Mouse (Mus musculus): ENCODE results near the gene Fthl17c. TPM values are rescaled to one million over a fixed set of nuclear protein-coding genes. Genes with fewer than 3 reads are reported as not detected.

Gene Fthl17c
- not detected for polyA plus RNA-seq (2015; fragmentation: Illumina TruSeq; extraction: RNeasy Lipid Tissue Mini Kit (QIAGEN cat#74804); ENCODE audit: insufficient read depth, low read depth, low replicate concordance)

GRCm38 (mm10) chrX:8976459-8976858, at the start of gene Fthl17c:
Fthl17c (minus strand) TSS chrX:8976559.

GRCm38 (mm10) chrX:8986655-8987054, 10.3 kb upstream of the Fthl17c start, which contains the start of gene Fthl17d:
Fthl17d (minus strand) TSS chrX:8986755.

GRCm38 (mm10) chrX:8962875-8963274, 13.5 kb downstream of the Fthl17c start, which contains the start of gene Fthl17b:
Fthl17b (minus strand) TSS chrX:8962975.

Other genes starting within 250 kb of the Fthl17c start
- not detected for gene Ssx9, start 228.1 kb downstream of the Fthl17c start, polyA plus RNA-seq (2015; fragmentation: Illumina TruSeq; extraction: RNeasy Lipid Tissue Mini Kit (QIAGEN cat#74804); ENCODE audit: insufficient read depth, low read depth, low replicate concordance)
- gene Ssxb5, start 172.9 kb downstream of the Fthl17c start, polyA plus RNA-seq (2015; fragmentation: Illumina TruSeq; extraction: RNeasy Lipid Tissue Mini Kit (QIAGEN cat#74804); ENCODE audit: insufficient read depth, low read depth, low replicate concordance) = not detected
- not detected for gene Gm6592, start 132.6 kb downstream of the Fthl17c start, polyA plus RNA-seq (2015; fragmentation: Illumina TruSeq; extraction: RNeasy Lipid Tissue Mini Kit (QIAGEN cat#74804); ENCODE audit: insufficient read depth, low read depth, low replicate concordance)
- not detected for gene Gm5751, start 102.3 kb downstream of the Fthl17c start, polyA plus RNA-seq (2015; fragmentation: Illumina TruSeq; extraction: RNeasy Lipid Tissue Mini Kit (QIAGEN cat#74804); ENCODE audit: insufficient read depth, low read depth, low replicate concordance)
- 1.4 TPM for gene B630019K06Rik, start 84.2 kb downstream of the Fthl17c start, polyA plus RNA-seq (2015; fragmentation: Illumina TruSeq; extraction: RNeasy Lipid Tissue Mini Kit (QIAGEN cat#74804); ENCODE audit: insufficient read depth, low read depth, low replicate concordance)
- gene Fthl17b, start 13.6 kb downstream of the Fthl17c start, polyA plus RNA-seq (2015; fragmentation: Illumina TruSeq; extraction: RNeasy Lipid Tissue Mini Kit (QIAGEN cat#74804); ENCODE audit: insufficient read depth, low read depth, low replicate concordance) = not detected
- gene Fthl17d, start 10.2 kb upstream of the Fthl17c start, polyA plus RNA-seq (2015; fragmentation: Illumina TruSeq; extraction: RNeasy Lipid Tissue Mini Kit (QIAGEN cat#74804); ENCODE audit: insufficient read depth, low read depth, low replicate concordance) = not detected
- not detected for gene Fthl17e, start 56.9 kb upstream of the Fthl17c start, polyA plus RNA-seq (2015; fragmentation: Illumina TruSeq; extraction: RNeasy Lipid Tissue Mini Kit (QIAGEN cat#74804); ENCODE audit: insufficient read depth, low read depth, low replicate concordance)
- not detected for gene Fthl17f, start 86.5 kb upstream of the Fthl17c start, polyA plus RNA-seq (2015; fragmentation: Illumina TruSeq; extraction: RNeasy Lipid Tissue Mini Kit (QIAGEN cat#74804); ENCODE audit: insufficient read depth, low read depth, low replicate concordance)
- not detected for gene 4930402K13Rik, start 128.0 kb upstream of the Fthl17c start, polyA plus RNA-seq (2015; fragmentation: Illumina TruSeq; extraction: RNeasy Lipid Tissue Mini Kit (QIAGEN cat#74804); ENCODE audit: insufficient read depth, low read depth, low replicate concordance)
- 0.46 TPM for gene Lancl3, start 223.3 kb upstream of the Fthl17c start, polyA plus RNA-seq (2015; fragmentation: Illumina TruSeq; extraction: RNeasy Lipid Tissue Mini Kit (QIAGEN cat#74804); ENCODE audit: insufficient read depth, low read depth, low replicate concordance)

Data from pancreas, adult 10 weeks (tissue).